Mouse (Mus musculus): ENCODE measurements around the gene Elp1. TPM values are rescaled to one million over a fixed set of nuclear protein-coding genes. Genes with fewer than 3 reads are reported as not detected.

Elp1 gene
- polyA plus RNA-seq, 1 experiment from 2014 or later = 101 TPM

DNA sequence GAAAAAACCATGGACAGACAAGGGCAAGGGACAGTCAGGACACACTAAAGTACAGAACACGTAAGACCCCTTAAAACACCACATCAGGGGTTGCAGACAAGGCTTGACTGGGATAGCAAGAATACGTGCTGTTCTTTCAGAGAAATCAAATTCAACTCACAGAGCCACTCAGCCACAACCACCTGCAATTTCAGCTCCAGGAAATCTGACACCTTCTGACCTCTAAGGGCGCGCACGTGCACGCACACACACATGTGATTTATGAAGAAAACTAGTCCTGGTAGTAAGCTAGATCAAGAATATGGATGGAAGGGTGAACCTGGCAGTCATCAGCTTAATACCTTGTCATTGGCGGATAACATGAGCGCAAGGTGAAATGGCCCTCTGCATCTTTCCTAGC is 13.0 kb upstream of the Elp1 start:
- peak; percentile 71 for DNase-seq (ENCODE audit: low spot score)

GRCm38 (mm10) chr4:56812096-56812495 is 10.0 kb upstream of the Elp1 start:
- no peak for DNase-seq (ENCODE audit: low spot score)

More for the DNA sequence above, 13.0 kb upstream of the Elp1 start:
- H3K9me3 ChIP-seq (ENCODE audit: control insufficient read depth, low read length) = no peaks in the 10 kb centered on the region
- peaks cover 6% of the 10 kb centered on the region; the same call in 1 of the 2 replicates for H3K4me1 ChIP-seq (ENCODE audit: control insufficient read depth, insufficient read depth, low read length)
- no peak overlapping the region for H3K9ac ChIP-seq (ENCODE audit: low read length)
- WGBS = 55% methylated on average over 8 of the region's 8 CpGs
- no peak overlapping the region for H3K4me2 ChIP-seq (ENCODE audit: low read depth, severe bottlenecking)
- peak; percentile 44; the same call in 1 of the 2 replicates for ATAC-seq (ENCODE audit: insufficient number of reproducible peaks, low FRiP score, low TSS enrichment, low read depth)
- H3K27ac ChIP-seq (replicated peaks; ENCODE audit: low read depth, low read length) = no peak overlapping the region
- H3K27me3 ChIP-seq (ENCODE audit: control insufficient read depth, insufficient read depth, low read length) = no peaks in the 10 kb centered on the region
- no peak overlapping the region for H3K4me3 ChIP-seq (ENCODE audit: low read depth, low read length)
- H3K36me3 ChIP-seq (ENCODE audit: control insufficient read depth, insufficient read depth, low read length) = no peaks in the 10 kb centered on the region

DNA sequence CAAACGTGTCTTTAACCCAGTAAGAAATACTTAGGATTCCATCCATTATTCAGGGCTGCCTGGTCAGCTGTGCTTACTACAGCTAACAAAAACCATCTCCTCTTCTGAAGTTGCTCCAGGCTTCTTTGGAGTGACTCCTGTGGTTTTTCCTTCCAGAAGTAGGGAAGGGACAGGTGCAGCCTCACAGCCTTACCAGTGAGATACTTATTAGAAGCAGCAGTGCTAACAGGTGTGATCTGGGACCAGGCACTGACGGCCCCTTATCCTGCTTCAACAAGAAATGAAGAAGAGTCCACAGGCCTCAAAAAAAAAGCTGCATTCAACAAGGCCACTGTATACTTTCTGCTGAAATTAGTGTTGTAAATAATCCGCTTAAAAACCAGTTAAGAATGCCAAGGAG is 9.5 kb upstream of the Elp1 start:
- Histone ChIP-seq H3K27me3 (ENCODE audit: control insufficient read depth, insufficient read depth, low read length) (no peaks in the 10 kb centered on the region), H3K36me3 (ENCODE audit: control insufficient read depth, insufficient read depth, low read length) (peaks cover 6% of the 10 kb centered on the region), H3K27ac (replicated peaks; ENCODE audit: low read depth, low read length) (no peak overlapping the region), H3K4me1 (ENCODE audit: control insufficient read depth, insufficient read depth, low read length) (peaks cover 6% of the 10 kb centered on the region; the same call in 1 of the 2 replicates), H3K4me2 (ENCODE audit: low read depth, severe bottlenecking) (no peak overlapping the region), H3K9ac (ENCODE audit: low read length) (no peak overlapping the region), H3K4me3 (ENCODE audit: low read depth, low read length) (no peak overlapping the region), H3K9me3 (ENCODE audit: control insufficient read depth, low read length) (no peaks in the 10 kb centered on the region)
- DNase-seq (ENCODE audit: low spot score) = no peak
- ATAC-seq (ENCODE audit: insufficient number of reproducible peaks, low FRiP score, low TSS enrichment, low read depth) = no peak
- 74% methylated on average over 3 of the region's 3 CpGs for WGBS

More at GRCm38 (mm10) chr4:56812096-56812495, 10.0 kb upstream of the Elp1 start:
- Histone ChIP-seq H3K4me3 (ENCODE audit: low read depth, low read length) (no peak overlapping the region), H3K9me3 (ENCODE audit: control insufficient read depth, low read length) (no peaks in the 10 kb centered on the region), H3K27me3 (ENCODE audit: control insufficient read depth, insufficient read depth, low read length) (no peaks in the 10 kb centered on the region), H3K9ac (ENCODE audit: low read length) (no peak overlapping the region), H3K4me1 (ENCODE audit: control insufficient read depth, insufficient read depth, low read length) (peaks cover 6% of the 10 kb centered on the region; the same call in 1 of the 2 replicates), H3K27ac (replicated peaks; ENCODE audit: low read depth, low read length) (no peak overlapping the region), H3K36me3 (ENCODE audit: control insufficient read depth, insufficient read depth, low read length) (peaks cover 3% of the 10 kb centered on the region; the same call in 1 of the 2 replicates), H3K4me2 (ENCODE audit: low read depth, severe bottlenecking) (no peak overlapping the region)
- no peak for ATAC-seq (ENCODE audit: insufficient number of reproducible peaks, low FRiP score, low TSS enrichment, low read depth)
- WGBS = 86% methylated on average over 4 of the region's 4 CpGs

DNA sequence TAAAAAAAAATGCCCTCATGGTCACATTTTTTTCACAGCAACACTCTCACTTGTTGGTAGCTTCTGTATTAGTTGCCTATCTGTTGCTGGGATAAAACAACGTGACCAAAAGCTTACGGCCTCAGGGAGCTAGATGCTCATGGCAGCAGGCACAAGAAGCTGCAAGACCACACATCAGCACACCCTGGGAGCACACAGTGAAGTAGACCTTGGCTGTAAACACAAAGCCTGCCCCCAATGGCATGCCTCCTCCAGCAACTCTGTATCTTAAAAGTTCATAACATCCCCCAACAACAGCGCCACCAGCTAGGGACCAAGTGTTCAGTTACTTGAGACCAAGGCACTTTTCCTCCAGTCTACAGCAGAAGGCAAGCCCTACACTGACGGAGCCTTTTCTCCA is 6.9 kb upstream of the Elp1 start:
- H3K9me3 ChIP-seq (ENCODE audit: control insufficient read depth, low read length) = no peaks in the 10 kb centered on the region
- H3K27me3 ChIP-seq (ENCODE audit: control insufficient read depth, insufficient read depth, low read length) = no peaks in the 10 kb centered on the region
- no peak for DNase-seq (ENCODE audit: low spot score)
- peaks cover 15% of the 10 kb centered on the region for H3K36me3 ChIP-seq (ENCODE audit: control insufficient read depth, insufficient read depth, low read length)
- no peak overlapping the region for H3K27ac ChIP-seq (replicated peaks; ENCODE audit: low read depth, low read length)
- ATAC-seq (ENCODE audit: insufficient number of reproducible peaks, low FRiP score, low TSS enrichment, low read depth) = no peak
- H3K4me2 ChIP-seq (ENCODE audit: low read depth, severe bottlenecking) = no peak overlapping the region
- WGBS = 72% methylated on average over 4 of the region's 4 CpGs
- no peak overlapping the region for H3K9ac ChIP-seq (ENCODE audit: low read length)
- H3K4me1 ChIP-seq (ENCODE audit: control insufficient read depth, insufficient read depth, low read length) = no peaks in the 10 kb centered on the region
- no peak overlapping the region for H3K4me3 ChIP-seq (ENCODE audit: low read depth, low read length)

DNA sequence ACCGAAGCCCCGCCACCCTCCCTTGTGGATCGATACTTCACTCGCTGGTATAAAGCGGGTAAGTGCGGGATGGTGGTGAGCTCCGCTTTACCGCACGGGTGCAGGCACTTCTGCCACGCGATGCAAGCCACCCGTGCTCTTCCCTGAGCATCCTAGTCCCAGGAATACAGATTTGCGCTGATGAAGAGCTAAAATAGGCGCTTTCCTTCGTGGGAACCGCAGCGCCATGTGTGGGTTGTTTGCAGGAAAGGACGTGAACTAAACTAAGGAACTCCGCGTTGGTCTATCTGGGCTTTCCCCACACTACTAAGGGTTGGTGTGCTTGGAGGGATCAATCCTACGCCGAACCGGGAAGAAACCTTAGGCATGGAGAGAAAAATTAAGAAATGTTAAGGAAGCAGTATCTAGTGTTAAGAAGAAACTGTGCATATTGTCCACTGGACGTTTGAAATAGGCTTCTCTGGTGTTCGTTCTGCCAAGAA is 579 bp upstream of the Elp1 start:
- Histone ChIP-seq H3K4me2 (ENCODE audit: low read depth, severe bottlenecking) (peak overlapping the region; percentile 76), H3K27me3 (ENCODE audit: control insufficient read depth, insufficient read depth, low read length) (no peaks in the 10 kb centered on the region), H3K36me3 (ENCODE audit: control insufficient read depth, insufficient read depth, low read length) (peaks cover 17% of the 10 kb centered on the region), H3K4me3 (ENCODE audit: low read depth, low read length) (peak overlapping the region; percentile 93), H3K27ac (replicated peaks; ENCODE audit: low read depth, low read length) (no peak overlapping the region), H3K9ac (ENCODE audit: low read length) (peak overlapping the region; percentile 91), H3K4me1 (ENCODE audit: control insufficient read depth, insufficient read depth, low read length) (peaks cover 15% of the 10 kb centered on the region; the same call in 1 of the 2 replicates), H3K9me3 (ENCODE audit: control insufficient read depth, low read length) (no peaks in the 10 kb centered on the region)
- DNase-seq (ENCODE audit: low spot score) (no peak), ATAC-seq (ENCODE audit: insufficient number of reproducible peaks, low FRiP score, low TSS enrichment, low read depth) (0 out of 2 replicates have a peak, but pooled peaks have one; percentile 37)
- 2% methylated on average over 25 of the region's 25 CpGs for WGBS

DNA sequence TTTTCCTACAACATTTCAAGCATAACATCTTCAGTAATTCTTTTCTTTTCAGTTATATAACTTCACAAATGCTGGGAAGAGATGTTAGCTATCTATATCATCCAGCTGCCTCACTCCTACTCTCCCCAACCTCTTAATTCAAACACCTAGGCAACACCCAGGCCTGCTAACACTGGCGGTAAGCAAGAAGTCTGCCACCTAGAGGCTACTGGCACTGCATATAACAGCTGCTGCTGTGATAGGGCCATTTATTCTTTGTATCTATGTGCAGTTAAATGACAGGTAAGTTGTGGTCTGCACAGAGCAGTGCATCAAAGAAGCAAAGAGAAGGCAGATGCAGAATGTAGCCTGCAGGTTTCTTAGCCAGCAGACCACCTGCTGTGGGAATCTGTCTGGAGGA is 10.8 kb downstream of the Elp1 start:
- Histone ChIP-seq H3K4me3 (ENCODE audit: low read depth, low read length) (no peak overlapping the region), H3K27me3 (ENCODE audit: control insufficient read depth, insufficient read depth, low read length) (no peaks in the 10 kb centered on the region), H3K27ac (replicated peaks; ENCODE audit: low read depth, low read length) (no peak overlapping the region), H3K9me3 (ENCODE audit: control insufficient read depth, low read length) (no peaks in the 10 kb centered on the region), H3K4me1 (ENCODE audit: control insufficient read depth, insufficient read depth, low read length) (no peaks in the 10 kb centered on the region), H3K4me2 (ENCODE audit: low read depth, severe bottlenecking) (no peak overlapping the region), H3K36me3 (ENCODE audit: control insufficient read depth, insufficient read depth, low read length) (peaks cover 26% of the 10 kb centered on the region), H3K9ac (ENCODE audit: low read length) (no peak overlapping the region)
- WGBS = 61% methylated on average over 1 of the region's 1 CpGs
- ATAC-seq (ENCODE audit: insufficient number of reproducible peaks, low FRiP score, low TSS enrichment, low read depth) (no peak), DNase-seq (ENCODE audit: low spot score) (no peak)

- Histone ChIP-seq H3K9me3 (ENCODE audit: control insufficient read depth, low read length) (no peaks in the 10 kb centered on the region), H3K9ac (ENCODE audit: low read length) (no peak overlapping the region), H3K4me3 (ENCODE audit: low read depth, low read length) (no peak overlapping the region), H3K4me1 (ENCODE audit: control insufficient read depth, insufficient read depth, low read length) (no peaks in the 10 kb centered on the region), H3K36me3 (ENCODE audit: control insufficient read depth, insufficient read depth, low read length) (peaks cover 19% of the 10 kb centered on the region), H3K27ac (replicated peaks; ENCODE audit: low read depth, low read length) (no peak overlapping the region), H3K27me3 (ENCODE audit: control insufficient read depth, insufficient read depth, low read length) (no peaks in the 10 kb centered on the region), H3K4me2 (ENCODE audit: low read depth, severe bottlenecking) (no peak overlapping the region)
- WGBS = 81% methylated on average over 1 of the region's 1 CpGs
- no peak for DNase-seq (ENCODE audit: low spot score)
- no peak for ATAC-seq (ENCODE audit: insufficient number of reproducible peaks, low FRiP score, low TSS enrichment, low read depth)
Measured at GRCm38 (mm10) chr4:56771065-56771464, 31.1 kb downstream of the Elp1 start.

DNA sequence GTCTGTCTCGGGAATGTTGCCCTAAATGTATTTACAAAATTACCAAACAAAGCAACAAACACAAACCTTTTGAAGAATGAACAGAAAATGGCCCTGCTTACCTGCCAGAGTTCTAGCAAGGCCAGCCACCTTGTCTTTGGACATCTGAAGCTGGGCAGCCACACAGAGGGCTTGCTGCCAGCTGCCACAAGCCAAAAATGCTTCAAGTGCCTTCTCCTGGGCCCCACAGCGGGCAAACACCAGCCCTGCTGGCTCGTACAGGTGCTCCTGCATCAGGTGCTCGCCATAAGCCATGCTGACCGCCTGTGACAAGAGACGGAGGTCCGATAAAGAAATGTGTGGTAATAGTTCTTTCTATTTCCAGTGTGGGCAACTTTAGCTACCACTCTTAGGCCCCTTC is 33.2 kb downstream of the Elp1 start:
- ATAC-seq (ENCODE audit: insufficient number of reproducible peaks, low FRiP score, low TSS enrichment, low read depth) = no peak

DNA sequence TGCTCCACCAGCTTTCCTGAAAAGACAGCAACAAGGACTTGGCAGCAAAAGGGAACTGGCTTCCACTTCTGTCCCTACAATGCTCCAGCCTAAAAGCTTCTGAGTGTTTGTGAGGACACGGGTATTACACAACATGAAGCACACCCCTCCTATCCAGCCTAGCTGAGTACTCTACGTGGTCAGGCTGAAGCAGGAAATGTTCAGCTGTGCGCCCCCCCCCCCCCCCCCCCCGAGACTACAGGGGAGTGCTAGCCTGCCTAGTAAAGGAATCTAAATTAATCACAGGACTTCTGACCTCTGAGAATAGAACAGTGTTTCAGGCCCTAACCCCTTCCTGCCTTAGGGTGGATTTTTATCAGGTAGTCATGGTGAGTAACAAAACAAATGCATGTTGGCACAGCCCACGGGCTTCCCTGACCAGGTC is 34.3 kb downstream of the Elp1 start:
- DNase-seq (ENCODE audit: low spot score) = no peak
- Histone ChIP-seq H3K9me3 (ENCODE audit: control insufficient read depth, low read length) (no peaks in the 10 kb centered on the region), H3K4me2 (ENCODE audit: low read depth, severe bottlenecking) (no peak overlapping the region), H3K4me3 (ENCODE audit: low read depth, low read length) (no peak overlapping the region), H3K27ac (replicated peaks; ENCODE audit: low read depth, low read length) (no peak overlapping the region), H3K27me3 (ENCODE audit: control insufficient read depth, insufficient read depth, low read length) (no peaks in the 10 kb centered on the region), H3K4me1 (ENCODE audit: control insufficient read depth, insufficient read depth, low read length) (no peaks in the 10 kb centered on the region), H3K9ac (ENCODE audit: low read length) (no peak overlapping the region), H3K36me3 (ENCODE audit: control insufficient read depth, insufficient read depth, low read length) (peaks cover 17% of the 10 kb centered on the region)
- no peak for ATAC-seq (ENCODE audit: insufficient number of reproducible peaks, low FRiP score, low TSS enrichment, low read depth)
- 72% methylated on average over 5 of the region's 5 CpGs for WGBS

More for the DNA sequence above, 33.2 kb downstream of the Elp1 start:
- Histone ChIP-seq H3K9me3 (ENCODE audit: control insufficient read depth, low read length) (no peaks in the 10 kb centered on the region), H3K4me1 (ENCODE audit: control insufficient read depth, insufficient read depth, low read length) (no peaks in the 10 kb centered on the region), H3K27me3 (ENCODE audit: control insufficient read depth, insufficient read depth, low read length) (no peaks in the 10 kb centered on the region), H3K4me3 (ENCODE audit: low read depth, low read length) (no peak overlapping the region), H3K36me3 (ENCODE audit: control insufficient read depth, insufficient read depth, low read length) (peaks cover 17% of the 10 kb centered on the region), H3K27ac (replicated peaks; ENCODE audit: low read depth, low read length) (no peak overlapping the region), H3K9ac (ENCODE audit: low read length) (no peak overlapping the region), H3K4me2 (ENCODE audit: low read depth, severe bottlenecking) (no peak overlapping the region)
- no peak for DNase-seq (ENCODE audit: low spot score)
- WGBS = 92% methylated on average over 7 of the region's 7 CpGs

Measured in limb, embryonic 11.5 days (tissue).